Mouse (Mus musculus) G1E (cell line): ENCODE data around the gene Sbk2. TPM values are rescaled to one million over a fixed set of nuclear protein-coding genes. Genes with fewer than 3 reads are reported as not detected.

Source experiments
- ATAC-seq: 2 replicates; pipeline ENCODE4 v1.8.0; 2016; ENCODE audit warnings: mild to moderate bottlenecking; ENCODE audit not compliant: insufficient number of reproducible peaks, poor library complexity, low FRiP score, severe bottlenecking; ENCODE audit errors: extremely low read depth
- DNase-seq: peaks from one replicate; pipeline ENCODE4 v3.0.0; 2012; ENCODE audit warnings: low spot score
- H3K27me3 ChIP-seq: 2 replicates; pipeline ENCODE4 v1.6.1; 2012; ENCODE audit warnings: mild to moderate bottlenecking, low read length, inconsistent platforms; ENCODE audit not compliant: insufficient read depth
- H3K36me3 ChIP-seq: replicated peaks from 2 replicates; pipeline ENCODE3; 2012; ENCODE audit warnings: mild to moderate bottlenecking, inconsistent platforms
- H3K4me1 ChIP-seq: 2 replicates; pipeline ENCODE4 v1.6.1; 2012; ENCODE audit warnings: low read depth, low read length, inconsistent platforms, mixed read lengths; ENCODE audit not compliant: insufficient read depth
- H3K4me3 ChIP-seq: 2 replicates; pipeline ENCODE4 v1.5.1; 2012; ENCODE audit warnings: low read depth, mild to moderate bottlenecking, inconsistent platforms, low read length, moderate library complexity, mixed read lengths
- H3K9me3 ChIP-seq: replicated peaks from 2 replicates; pipeline ENCODE4 v1.6.1; 2012; ENCODE audit warnings: inconsistent platforms
- CTCF ChIP-seq: IDR thresholded peaks from 2 replicates; pipeline ENCODE4 v1.5.1; 2012; ENCODE audit warnings: low read depth, low read length, inconsistent platforms, mixed read lengths
- GATA1 ChIP-seq: IDR thresholded peaks from 2 replicates; pipeline ENCODE4 v1.6.1; 2012; ENCODE audit warnings: borderline replicate concordance, low read length, inconsistent platforms, mixed read lengths
- GATA2 ChIP-seq: IDR thresholded peaks from 2 replicates; pipeline ENCODE4 v1.6.1; 2012; ENCODE audit warnings: low read depth, low read length, inconsistent platforms, borderline replicate concordance
- POLR2AphosphoS5 ChIP-seq: IDR thresholded peaks from 2 replicates; pipeline ENCODE4 v1.6.1; 2012; ENCODE audit warnings: low read depth, low read length, inconsistent platforms; ENCODE audit not compliant: insufficient replicate concordance
- TAL1 ChIP-seq: conservative IDR thresholded peaks from 2 replicates; pipeline ENCODE4 v1.6.1; 2012; ENCODE audit warnings: low read depth, low read length, inconsistent platforms, mixed read lengths
- polyA plus RNA-seq: library from polyadenylated mRNA; stranded (reverse); fragments of >175 nt; gene quantifications from 2 replicates; pipeline ENCODE4 v1.2.3, GENCODE M21; 2012
- total RNA-seq, 2 experiments: library from RNA; stranded (forward) in 1 of 2; stranded (reverse) in 1 of 2; fragments of 200-1000 nt in 1 of 2; fragments of >200 nt in 1 of 2; fragmentation: Nextera tagmentation in 1 of 2; gene quantifications; 2 replicates each; pipeline ENCODE4 v1.2.3; 2014 to 2017

The Sbk2 gene
- total and polyA plus RNA-seq, 3 experiments: 0.11 TPM; not detected in 2

GRCm38 (mm10) chr7:4976832-4977231 lies 12.6 kb upstream of the Sbk2 start:
- Histone ChIP-seq H3K27me3 (peaks cover 12% of the 10 kb centered on the region), H3K9me3 (peaks cover 3% of the 10 kb centered on the region), H3K4me3 (no peak overlapping the region), H3K36me3 (no peaks in the 10 kb centered on the region), H3K4me1 (0 out of 2 replicates have a peak, but pooled peaks cover 2% of the 10 kb centered on the region)
- DNase-seq (no peak), ATAC-seq (no peak)
- TF ChIP-seq GATA1: no peak
- TF ChIP-seq TAL1: no peak
- no peak for TF ChIP-seq GATA2
- TF ChIP-seq CTCF: no peak
- TF ChIP-seq POLR2AphosphoS5: no peak

- H3K27me3 ChIP-seq: peaks cover 18% of the 10 kb centered on the region
- ATAC-seq: no peak
These were observed 11.2 kb upstream of the Sbk2 start for GRCm38 (mm10) chr7:4975455-4975854.

GRCm38 (mm10) chr7:4972321-4973047 lies 8.3 kb upstream of the Sbk2 start:
- ATAC-seq: no peak
- peaks cover 2% of the 10 kb centered on the region; the same call in 1 of the 2 replicates for H3K4me1 ChIP-seq
- H3K36me3 ChIP-seq: no peaks in the 10 kb centered on the region
- peaks cover 24% of the 10 kb centered on the region for H3K27me3 ChIP-seq
- peaks cover 3% of the 10 kb centered on the region for H3K9me3 ChIP-seq
- no peak for TF ChIP-seq GATA2
- TF ChIP-seq CTCF: no peak
- no peak for TF ChIP-seq TAL1
- TF ChIP-seq POLR2AphosphoS5: no peak
- no peak for TF ChIP-seq GATA1
- DNase-seq: no peak
- no peak overlapping the region for H3K4me3 ChIP-seq

More at GRCm38 (mm10) chr7:4975455-4975854, 11.2 kb upstream of the Sbk2 start:
- no peak for TF ChIP-seq GATA1
- no peak for TF ChIP-seq CTCF
- no peak for TF ChIP-seq TAL1
- no peak for TF ChIP-seq POLR2AphosphoS5
- TF ChIP-seq GATA2: no peak
- peaks cover 2% of the 10 kb centered on the region; the same call in 1 of the 2 replicates for H3K4me1 ChIP-seq
- no peak for DNase-seq
- no peak overlapping the region for H3K4me3 ChIP-seq
- H3K36me3 ChIP-seq: no peaks in the 10 kb centered on the region
- H3K9me3 ChIP-seq: peaks cover 3% of the 10 kb centered on the region

GRCm38 (mm10) chr7:4971710-4972109 lies 7.5 kb upstream of the Sbk2 start:
- DNase-seq: no peak
- Histone ChIP-seq H3K4me1 (peaks cover 2% of the 10 kb centered on the region; the same call in 1 of the 2 replicates), H3K27me3 (peaks cover 26% of the 10 kb centered on the region), H3K9me3 (peaks cover under 1% of the 10 kb centered on the region), H3K36me3 (no peaks in the 10 kb centered on the region), H3K4me3 (no peak overlapping the region)
- TF ChIP-seq POLR2AphosphoS5: no peak
- no peak for ATAC-seq

- no peak for ATAC-seq
- no peak for TF ChIP-seq CTCF
- TF ChIP-seq GATA1: no peak
- no peak for TF ChIP-seq POLR2AphosphoS5
- no peak for TF ChIP-seq TAL1
- TF ChIP-seq GATA2: no peak
- H3K4me1 ChIP-seq: peaks cover 2% of the 10 kb centered on the region; the same call in 1 of the 2 replicates
- peaks cover 26% of the 10 kb centered on the region for H3K27me3 ChIP-seq
- DNase-seq: no peak
- H3K36me3 ChIP-seq: no peaks in the 10 kb centered on the region
- H3K4me3 ChIP-seq: no peak within 1 kb of the TSS
- H3K9me3 ChIP-seq: no peaks in the 10 kb centered on the region
These were observed 6.9 kb upstream of the Sbk2 start, which contains the start of gene Sbk3 for GRCm38 (mm10) chr7:4971068-4971467. TSS of gene Sbk3 (minus strand) at chr7:4971168.

GRCm38 (mm10) chr7:4964988-4965387 lies 782 bp upstream of the Sbk2 start:
- ATAC-seq (no peak), DNase-seq (no peak)
- no peaks in the 10 kb centered on the region for H3K9me3 ChIP-seq
- TF ChIP-seq CTCF: no peak
- no peak for TF ChIP-seq POLR2AphosphoS5
- no peak for TF ChIP-seq GATA2
- no peak for TF ChIP-seq TAL1
- TF ChIP-seq GATA1: no peak
- no peaks in the 10 kb centered on the region for H3K36me3 ChIP-seq
- H3K4me3 ChIP-seq: no peak overlapping the region
- no peaks in the 10 kb centered on the region for H3K4me1 ChIP-seq
- peaks cover 11% of the 10 kb centered on the region for H3K27me3 ChIP-seq
